Mouse (Mus musculus) testis, adult 2 months (tissue): ENCODE measurements around the gene Tnrc6b. TPM values are rescaled to one million over a fixed set of nuclear protein-coding genes. Genes with fewer than 3 reads are reported as not detected.

ENCODE experiments used
- H3K27ac ChIP-seq: fragments of 200-500 bp; 2 replicates; pipeline ENCODE4 v1.5.1; 2012; ENCODE audit warnings: low read depth, low read length; ENCODE audit not compliant: control insufficient read depth, insufficient read depth
- H3K27me3 ChIP-seq: fragments of 200-500 bp; 2 replicates; pipeline ENCODE4 v1.6.1; 2012; ENCODE audit warnings: mild to moderate bottlenecking, low read length, moderate library complexity; ENCODE audit not compliant: control insufficient read depth, insufficient read depth
- H3K36me3 ChIP-seq: fragments of 200-500 bp; 2 replicates; pipeline ENCODE4 v1.6.1; 2012; ENCODE audit warnings: mild to moderate bottlenecking, low read length; ENCODE audit not compliant: control insufficient read depth, insufficient read depth
- H3K4me1 ChIP-seq: fragments of 200-500 bp; 2 replicates; pipeline ENCODE4 v1.6.1; 2012; ENCODE audit warnings: low read length; ENCODE audit not compliant: control insufficient read depth, insufficient read depth
- H3K4me3 ChIP-seq: fragments of 200-500 bp; 2 replicates; pipeline ENCODE4 v1.5.1; 2012; ENCODE audit warnings: low read depth, mild to moderate bottlenecking, low read length, moderate library complexity, mixed read lengths; ENCODE audit not compliant: control insufficient read depth
- CTCF ChIP-seq: fragments of 200-500 bp; IDR thresholded peaks from 2 replicates; pipeline ENCODE4 v1.5.1; 2012; ENCODE audit warnings: low read depth, mild to moderate bottlenecking, inconsistent platforms, low read length, moderate library complexity; ENCODE audit not compliant: control insufficient read depth, insufficient read depth, insufficient replicate concordance
- POLR2A ChIP-seq: fragments of 200-500 bp; IDR thresholded peaks from 2 replicates; pipeline ENCODE4 v1.6.1; 2012; ENCODE audit warnings: low read depth, mild to moderate bottlenecking, inconsistent platforms, low read length, moderate library complexity; ENCODE audit not compliant: control insufficient read depth
- polyA plus RNA-seq: library from polyadenylated mRNA; depleted of rRNA; stranded (reverse); fragments of >200 nt; gene quantifications from 2 replicates; pipeline ENCODE4 v1.2.3, GENCODE M21; 2012; rRNA removed

Gene Tnrc6b
- polyA plus RNA-seq, 1 experiment, result 26.5 TPM

DNA sequence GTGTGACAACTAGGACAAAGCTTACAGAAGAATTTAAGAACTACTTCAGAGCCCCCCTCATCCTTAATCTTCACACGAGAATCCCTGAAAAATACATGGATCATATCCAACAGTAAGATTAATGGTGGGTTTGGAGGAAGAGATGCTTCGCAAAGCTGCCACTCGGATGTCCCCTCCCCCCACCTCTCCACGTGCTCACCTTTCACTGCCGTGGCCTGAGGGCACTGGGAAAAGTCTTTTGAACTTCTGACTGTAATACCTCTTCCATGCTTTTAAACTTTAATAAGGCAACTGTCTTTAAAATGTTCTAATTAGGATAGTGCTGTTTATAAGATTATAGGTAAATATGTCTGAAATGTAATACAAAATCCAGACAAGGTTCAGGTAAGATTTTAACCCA, 263.2 kb downstream of the Tnrc6b start:
- Histone ChIP-seq H3K27ac (no peak overlapping the region), H3K4me3 (no peak overlapping the region), H3K27me3 (no peaks in the 10 kb centered on the region), H3K36me3 (peaks cover 2% of the 10 kb centered on the region), H3K4me1 (peaks cover 9% of the 10 kb centered on the region)
- TF ChIP-seq POLR2A (no peak), CTCF (no peak)

DNA sequence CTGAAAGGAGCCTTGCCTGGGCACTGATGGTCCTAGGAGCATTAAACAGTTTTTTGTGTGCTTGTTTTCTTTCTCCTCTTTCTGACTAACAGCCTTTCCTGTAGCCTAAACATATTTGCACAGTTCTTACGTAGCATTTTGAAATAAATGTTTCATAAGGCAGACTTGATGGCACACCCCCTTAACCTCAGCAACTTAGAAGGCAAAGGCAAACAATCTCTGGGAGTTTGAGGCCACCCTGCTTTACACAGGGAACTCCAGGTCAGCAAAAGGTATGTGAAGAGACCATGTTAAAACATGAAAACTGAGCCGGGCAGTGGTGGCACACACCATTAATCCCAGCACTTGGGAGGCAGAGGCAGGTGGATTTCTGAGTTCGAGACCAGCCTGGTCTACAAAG, 264.6 kb downstream of the Tnrc6b start:
- no peaks in the 10 kb centered on the region for H3K27me3 ChIP-seq
- TF ChIP-seq CTCF (no peak), POLR2A (no peak)
- no peak overlapping the region for H3K27ac ChIP-seq
- no peak overlapping the region for H3K4me3 ChIP-seq
- H3K36me3 ChIP-seq, result no peaks in the 10 kb centered on the region
- peaks cover 9% of the 10 kb centered on the region for H3K4me1 ChIP-seq

DNA sequence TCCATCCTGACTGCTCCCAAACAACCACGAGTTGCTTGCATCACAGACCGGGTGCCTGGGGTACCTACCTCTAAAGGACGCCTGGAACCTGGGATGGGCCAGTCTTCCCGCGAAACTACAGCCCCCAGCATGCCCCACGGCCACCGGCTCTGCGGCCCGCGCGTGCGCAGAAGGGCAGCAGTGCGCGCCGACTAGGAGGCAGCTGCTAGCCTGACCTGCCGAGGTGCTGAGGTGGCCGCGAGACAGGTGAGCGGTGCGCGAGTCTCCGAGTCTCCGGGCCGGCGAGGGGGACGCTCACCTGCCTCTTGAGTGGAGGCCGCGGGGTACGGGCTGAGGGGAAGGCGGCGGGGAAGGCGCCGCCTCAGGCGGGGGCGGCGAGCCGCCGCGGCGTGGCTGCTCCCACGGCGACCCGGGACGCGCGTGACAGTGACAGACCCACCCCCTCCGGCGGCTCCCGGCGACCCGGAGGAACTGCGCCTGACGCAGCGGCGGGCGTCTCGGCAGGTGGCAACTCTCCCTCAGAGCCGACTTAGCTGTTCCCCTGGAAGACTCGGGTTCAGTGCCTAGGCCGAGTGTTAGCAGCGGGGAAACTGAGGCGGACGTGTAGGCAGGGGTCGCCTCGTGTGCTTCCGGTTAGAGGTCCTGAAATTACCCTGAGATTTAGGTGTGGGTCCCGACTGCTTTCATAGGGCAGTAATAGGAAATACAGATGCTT, 266.7 kb downstream of the Tnrc6b start, which contains the start of gene Sgsm3:
Gene Sgsm3 (plus strand): TSS at position 146 of the 715 bp plus-strand sequence.
- Histone ChIP-seq H3K4me3 (peak within 1 kb of the TSS; percentile 92), H3K27me3 (no peaks in the 10 kb centered on the region), H3K4me1 (peaks cover 9% of the 10 kb centered on the region), H3K36me3 (no peaks in the 10 kb centered on the region), H3K27ac (peak within 1 kb of the TSS; percentile 61)
- TF ChIP-seq CTCF (no peak), POLR2A (peak; percentile 53)

DNA sequence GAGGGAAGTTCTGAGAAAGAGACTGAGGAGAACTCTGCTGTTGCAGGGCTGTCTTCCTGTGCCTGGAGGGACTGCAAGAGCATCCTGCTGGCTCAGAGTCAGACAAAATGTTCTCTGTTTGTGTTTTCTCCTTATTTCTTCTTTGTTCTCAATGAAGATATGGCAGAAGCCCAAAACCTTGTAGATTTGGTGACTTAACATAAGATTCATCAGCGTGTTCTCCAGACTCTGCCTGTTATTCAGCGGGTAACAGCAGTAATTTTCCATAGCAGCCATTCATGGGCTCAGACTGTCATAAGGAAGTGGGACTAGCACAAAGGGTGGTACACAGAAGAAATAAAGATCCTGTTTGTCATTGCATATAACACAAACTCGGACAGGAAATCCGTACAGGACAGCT, 268.5 kb downstream of the Tnrc6b start:
- H3K4me3 ChIP-seq, result no peak overlapping the region; the same call in 1 of the 2 replicates
- no peaks in the 10 kb centered on the region for H3K27me3 ChIP-seq
- TF ChIP-seq POLR2A (no peak), CTCF (no peak)
- no peaks in the 10 kb centered on the region for H3K36me3 ChIP-seq
- H3K27ac ChIP-seq, result no peak overlapping the region
- H3K4me1 ChIP-seq, result peaks cover 9% of the 10 kb centered on the region

DNA sequence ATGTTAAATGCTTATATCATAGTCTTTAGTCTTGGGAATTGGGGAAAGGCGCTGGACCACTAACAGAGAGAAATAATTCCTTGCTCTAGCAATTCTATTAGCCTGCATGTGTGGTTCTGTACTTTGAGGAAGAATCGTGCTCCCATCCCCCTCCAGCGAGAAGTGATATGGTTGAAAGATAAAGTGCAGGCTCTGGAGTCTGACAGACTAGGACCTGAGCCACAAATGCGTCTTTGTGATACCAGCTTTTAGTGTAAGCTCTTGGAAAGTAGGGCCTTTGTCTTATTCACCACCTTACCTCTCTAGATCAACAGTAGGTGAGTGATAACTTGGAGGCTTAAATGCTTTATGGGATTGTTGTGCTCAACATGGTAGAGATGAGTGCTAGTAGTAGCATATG, 270.1 kb downstream of the Tnrc6b start:
- Histone ChIP-seq H3K27ac (no peak overlapping the region), H3K27me3 (no peaks in the 10 kb centered on the region), H3K36me3 (no peaks in the 10 kb centered on the region), H3K4me3 (no peak overlapping the region), H3K4me1 (peaks cover 9% of the 10 kb centered on the region)
- no peak for TF ChIP-seq CTCF
- TF ChIP-seq POLR2A, result no peak

DNA sequence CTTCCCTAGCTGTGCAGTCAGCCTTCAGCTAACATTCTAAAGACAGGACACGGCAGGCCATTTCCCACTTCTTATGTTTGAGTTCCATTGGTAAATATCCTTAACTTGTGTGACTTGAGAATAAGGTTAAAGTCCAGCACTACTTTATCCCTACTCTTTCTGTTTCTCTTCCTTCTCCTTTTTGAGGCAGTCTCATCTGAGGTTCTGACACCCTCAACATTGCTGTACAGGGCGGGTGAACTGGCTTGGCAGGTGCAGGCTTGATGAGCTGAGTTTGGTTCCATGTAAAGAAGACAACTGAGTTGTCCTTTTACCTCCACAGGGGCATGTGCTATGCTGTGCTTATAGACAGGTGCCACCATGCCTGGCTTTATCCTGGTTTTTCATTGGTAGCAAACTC, 272.2 kb downstream of the Tnrc6b start:
- Histone ChIP-seq H3K27me3 (no peaks in the 10 kb centered on the region), H3K36me3 (no peaks in the 10 kb centered on the region), H3K4me1 (peaks cover 5% of the 10 kb centered on the region), H3K4me3 (no peak overlapping the region), H3K27ac (no peak overlapping the region)
- no peak for TF ChIP-seq POLR2A
- no peak for TF ChIP-seq CTCF

DNA sequence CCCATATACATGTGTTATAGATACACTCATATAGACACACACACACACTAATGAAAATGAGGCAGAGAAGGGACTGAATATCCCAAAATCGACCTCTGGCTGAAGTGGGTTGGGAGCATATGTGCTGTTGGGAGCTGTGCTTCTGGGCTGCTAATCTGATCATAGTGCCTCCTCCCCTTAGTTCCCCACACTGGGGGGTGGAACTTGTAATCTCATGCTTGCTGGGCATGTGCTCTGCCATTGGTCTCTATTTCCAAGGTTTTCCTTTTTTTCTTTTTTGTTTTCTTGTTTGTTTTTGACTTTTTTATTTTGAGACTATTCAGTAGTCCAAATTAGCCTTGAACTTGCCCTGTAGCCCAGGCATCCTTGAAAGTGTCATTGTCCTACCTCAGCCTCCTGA, 277.2 kb downstream of the Tnrc6b start:
- TF ChIP-seq CTCF, result no peak
- TF ChIP-seq POLR2A, result no peak
- Histone ChIP-seq H3K4me3 (no peak overlapping the region), H3K36me3 (no peaks in the 10 kb centered on the region), H3K27ac (no peak overlapping the region), H3K27me3 (no peaks in the 10 kb centered on the region), H3K4me1 (no peaks in the 10 kb centered on the region; the same call in 1 of the 2 replicates)

DNA sequence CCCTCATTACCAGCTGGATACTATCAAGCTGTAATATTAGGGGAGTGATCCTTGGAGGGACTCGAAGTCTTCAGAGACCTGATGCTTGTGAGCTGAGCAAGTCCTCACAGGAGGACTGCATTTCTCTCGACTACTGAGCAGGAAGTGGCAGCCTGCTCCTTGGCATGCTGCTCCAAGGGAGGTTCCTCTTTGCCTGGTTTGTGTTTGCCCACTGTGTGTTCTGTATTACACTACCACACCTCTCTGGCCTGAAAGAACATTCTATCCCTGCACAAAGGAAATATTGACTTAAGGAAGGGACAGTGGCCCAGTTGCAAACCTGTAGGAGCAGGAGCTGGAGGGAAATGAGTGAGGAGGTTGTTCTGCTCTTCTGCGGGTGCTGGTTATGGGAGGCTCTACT, 278.6 kb downstream of the Tnrc6b start:
- TF ChIP-seq CTCF (no peak), POLR2A (no peak)
- Histone ChIP-seq H3K27me3 (no peaks in the 10 kb centered on the region), H3K4me3 (no peak overlapping the region), H3K27ac (no peak overlapping the region), H3K4me1 (no peaks in the 10 kb centered on the region; the same call in 1 of the 2 replicates), H3K36me3 (no peaks in the 10 kb centered on the region)

Other genes with a start within 250 kb of the Tnrc6b start
- gene Enthd1, start 146.2 kb upstream of the Tnrc6b start, polyA plus RNA-seq, result 29.0 and 30.6 TPM in 2 replicates
- gene Grap2, start 138.7 kb upstream of the Tnrc6b start, polyA plus RNA-seq, result 1.4 and 1.9 TPM in 2 replicates
- 0.95 and 1.3 TPM in 2 replicates for gene Fam83f, start 39.5 kb upstream of the Tnrc6b start, polyA plus RNA-seq
- gene Adsl, start 237.2 kb downstream of the Tnrc6b start, polyA plus RNA-seq, result 41.0 and 43.9 TPM in 2 replicates